Mouse (Mus musculus): ENCODE measurements at regions not wholly inside any gene's neighbourhood (a gene's known extent, or its start where the extent isn't known, plus 50 kb on each side); places are given as distances from the start of the nearest gene placed in this dataset.

- Histone ChIP-seq H3K4me3 (replicated peaks; ENCODE audit: low read length) (no peak overlapping the region), H3K4me2 (replicated peaks; ENCODE audit: low read depth, low read length, severe bottlenecking) (no peak overlapping the region), H3K27me3 (ENCODE audit: control insufficient read depth, insufficient read depth, low read length) (no peaks in the 10 kb centered on the region), H3K27ac (replicated peaks; ENCODE audit: low read depth, low read length) (no peak overlapping the region), H3K36me3 (ENCODE audit: control insufficient read depth, insufficient read depth, low read length) (no peaks in the 10 kb centered on the region), H3K9me3 (ENCODE audit: control insufficient read depth, low read length) (no peaks in the 10 kb centered on the region), H3K4me1 (ENCODE audit: control insufficient read depth, insufficient read depth, low read length) (no peaks in the 10 kb centered on the region), H3K9ac (ENCODE audit: low read depth, low read length, severe bottlenecking) (no peak overlapping the region)
- TF ChIP-seq POLR2A (IDR thresholded peaks at IDR 0.05; ENCODE audit: borderline replicate concordance, extremely low read depth, insufficient read depth, insufficient read length), result no peak
- DNase-seq (ENCODE audit: low spot score) (no peak), ATAC-seq (ENCODE audit: low FRiP score, low read depth) (no peak)
- 62% methylated on average over 2 of the region's 2 CpGs for WGBS
These were observed 56.3 kb upstream of the Hbs1l start for GRCm38 (mm10) chr10:21239451-21239850.

- TF ChIP-seq POLR2A (IDR thresholded peaks at IDR 0.05; ENCODE audit: borderline replicate concordance, extremely low read depth, insufficient read depth, insufficient read length), result no peak
- Histone ChIP-seq H3K4me2 (replicated peaks; ENCODE audit: low read depth, low read length, severe bottlenecking) (no peak overlapping the region), H3K4me1 (ENCODE audit: control insufficient read depth, insufficient read depth, low read length) (no peaks in the 10 kb centered on the region), H3K27me3 (ENCODE audit: control insufficient read depth, insufficient read depth, low read length) (no peaks in the 10 kb centered on the region), H3K9me3 (ENCODE audit: control insufficient read depth, low read length) (no peaks in the 10 kb centered on the region), H3K4me3 (replicated peaks; ENCODE audit: low read length) (no peak overlapping the region), H3K36me3 (ENCODE audit: control insufficient read depth, insufficient read depth, low read length) (no peaks in the 10 kb centered on the region), H3K27ac (replicated peaks; ENCODE audit: low read depth, low read length) (no peak overlapping the region), H3K9ac (ENCODE audit: low read depth, low read length, severe bottlenecking) (no peak overlapping the region)
- DNase-seq (ENCODE audit: low spot score) (no peak), ATAC-seq (ENCODE audit: low FRiP score, low read depth) (no peak)
- 85% methylated on average over 6 of the region's 6 CpGs for WGBS
These were observed 54.1 kb upstream of the Hbs1l start for GRCm38 (mm10) chr10:21241557-21242222.

GRCm38 (mm10) chr10:21242471-21243231 lies 53.1 kb upstream of the Hbs1l start:
- Histone ChIP-seq H3K4me3 (replicated peaks; ENCODE audit: low read length) (no peak overlapping the region), H3K9ac (ENCODE audit: low read depth, low read length, severe bottlenecking) (no peak overlapping the region), H3K27me3 (ENCODE audit: control insufficient read depth, insufficient read depth, low read length) (no peaks in the 10 kb centered on the region), H3K4me1 (ENCODE audit: control insufficient read depth, insufficient read depth, low read length) (no peaks in the 10 kb centered on the region), H3K27ac (replicated peaks; ENCODE audit: low read depth, low read length) (no peak overlapping the region), H3K4me2 (replicated peaks; ENCODE audit: low read depth, low read length, severe bottlenecking) (no peak overlapping the region), H3K36me3 (ENCODE audit: control insufficient read depth, insufficient read depth, low read length) (no peaks in the 10 kb centered on the region), H3K9me3 (ENCODE audit: control insufficient read depth, low read length) (no peaks in the 10 kb centered on the region)
- no peak for TF ChIP-seq POLR2A (IDR thresholded peaks at IDR 0.05; ENCODE audit: borderline replicate concordance, extremely low read depth, insufficient read depth, insufficient read length)
- 79% methylated on average over 16 of the region's 16 CpGs for WGBS
- no peak for ATAC-seq (ENCODE audit: low FRiP score, low read depth)
- DNase-seq (ENCODE audit: low spot score), result no peak

GRCm38 (mm10) chr10:21244849-21245453 lies 50.8 kb upstream of the Hbs1l start:
- 80% methylated on average over 4 of the region's 4 CpGs for WGBS
- H3K4me1 ChIP-seq (ENCODE audit: control insufficient read depth, insufficient read depth, low read length), result no peaks in the 10 kb centered on the region
- H3K4me2 ChIP-seq (replicated peaks; ENCODE audit: low read depth, low read length, severe bottlenecking), result no peak overlapping the region
- H3K27me3 ChIP-seq (ENCODE audit: control insufficient read depth, insufficient read depth, low read length), result no peaks in the 10 kb centered on the region
- H3K9ac ChIP-seq (ENCODE audit: low read depth, low read length, severe bottlenecking), result no peak overlapping the region
- no peak overlapping the region for H3K27ac ChIP-seq (replicated peaks; ENCODE audit: low read depth, low read length)
- H3K9me3 ChIP-seq (ENCODE audit: control insufficient read depth, low read length), result no peaks in the 10 kb centered on the region
- H3K4me3 ChIP-seq (replicated peaks; ENCODE audit: low read length), result no peak overlapping the region
- no peak for ATAC-seq (ENCODE audit: low FRiP score, low read depth)
- TF ChIP-seq POLR2A (IDR thresholded peaks at IDR 0.05; ENCODE audit: borderline replicate concordance, extremely low read depth, insufficient read depth, insufficient read length), result no peak
- no peak for DNase-seq (ENCODE audit: low spot score)
- no peaks in the 10 kb centered on the region for H3K36me3 ChIP-seq (ENCODE audit: control insufficient read depth, insufficient read depth, low read length)

GRCm38 (mm10) chr10:21245558-21245957 lies 50.2 kb upstream of the Hbs1l start:
- DNase-seq (ENCODE audit: low spot score), result no peak
- H3K36me3 ChIP-seq (ENCODE audit: control insufficient read depth, insufficient read depth, low read length), result no peaks in the 10 kb centered on the region
- H3K4me3 ChIP-seq (replicated peaks; ENCODE audit: low read length), result no peak overlapping the region
- H3K27me3 ChIP-seq (ENCODE audit: control insufficient read depth, insufficient read depth, low read length), result no peaks in the 10 kb centered on the region
- no peak for TF ChIP-seq POLR2A (IDR thresholded peaks at IDR 0.05; ENCODE audit: borderline replicate concordance, extremely low read depth, insufficient read depth, insufficient read length)
- H3K4me2 ChIP-seq (replicated peaks; ENCODE audit: low read depth, low read length, severe bottlenecking), result no peak overlapping the region
- no peak overlapping the region for H3K27ac ChIP-seq (replicated peaks; ENCODE audit: low read depth, low read length)
- no peak for ATAC-seq (ENCODE audit: low FRiP score, low read depth)
- no peak overlapping the region for H3K9ac ChIP-seq (ENCODE audit: low read depth, low read length, severe bottlenecking)
- no peaks in the 10 kb centered on the region for H3K9me3 ChIP-seq (ENCODE audit: control insufficient read depth, low read length)
- H3K4me1 ChIP-seq (ENCODE audit: control insufficient read depth, insufficient read depth, low read length), result no peaks in the 10 kb centered on the region
- WGBS, result 74% methylated on average over 5 of the region's 5 CpGs
